Mouse (Mus musculus) MEL (cell line): Measurements from ENCODE around the gene Anapc15. TPM values are rescaled to one million over a fixed set of nuclear protein-coding genes. Genes with fewer than 3 reads are reported as not detected.

ENCODE experiments used
- DNase-seq: peaks from one replicate; pipeline ENCODE4 v3.0.0; 2011; ENCODE audit warnings: low read depth, low spot score
- H3K27ac ChIP-seq: 2 replicates; pipeline ENCODE4 v1.5.1; 2012; ENCODE audit warnings: low read depth, mild to moderate bottlenecking, control low read depth, low read length, moderate library complexity; ENCODE audit not compliant: control insufficient read depth
- H3K27me3 ChIP-seq, 2 experiments: fragments of 150-350 bp in 1 of 2; sonication (generic) in 1 of 2; 2 replicates each; pipeline ENCODE4 v1.6.1; 2012; ENCODE audit warnings: low read length in 2 of 2, mild to moderate bottlenecking in 2 of 2, improper control_type of control experiment in 1 of 2, moderate library complexity in 1 of 2; ENCODE audit not compliant: insufficient read depth in 2 of 2, control insufficient read depth in 1 of 2
- H3K36me3 ChIP-seq, 2 experiments: 2 replicates each; pipeline ENCODE4 v1.6.1; 2012 to 2014; ENCODE audit warnings: low read length in 2 of 2, improper control_type of control experiment in 1 of 2, inconsistent platforms in 1 of 2, mild to moderate bottlenecking in 1 of 2; ENCODE audit not compliant: insufficient read depth in 2 of 2, control insufficient read depth in 1 of 2
- H3K4me1 ChIP-seq, 2 experiments: fragments of 150-350 bp in 1 of 2; sonication (generic) in 1 of 2; 2 replicates each; pipeline ENCODE4 v1.6.1; 2012; ENCODE audit warnings: low read length in 2 of 2, improper control_type of control experiment in 1 of 2, mild to moderate bottlenecking in 1 of 2; ENCODE audit not compliant: insufficient read depth in 2 of 2, control insufficient read depth in 1 of 2
- H3K4me3 ChIP-seq, 2 experiments: fragments of 150-350 bp in 1 of 2; sonication (generic) in 1 of 2; 2 replicates each; pipeline ENCODE4 v1.5.1; 2012; ENCODE audit warnings: low read depth in 2 of 2, low read length in 2 of 2, mild to moderate bottlenecking in 2 of 2, moderate library complexity in 2 of 2, control low read depth in 1 of 2, improper control_type of control experiment in 1 of 2; ENCODE audit not compliant: control insufficient read depth in 1 of 2, insufficient read depth in 1 of 2
- H3K79me2 ChIP-seq: 2 replicates; pipeline ENCODE4 v1.6.1; 2012; ENCODE audit warnings: mild to moderate bottlenecking, low read length, moderate library complexity; ENCODE audit not compliant: control insufficient read depth, poor library complexity, insufficient read depth
- H3K9ac ChIP-seq: 2 replicates; pipeline ENCODE4 v1.6.1; 2012; ENCODE audit warnings: low read depth, mild to moderate bottlenecking, control low read depth, low read length, moderate library complexity; ENCODE audit not compliant: control insufficient read depth, poor library complexity, severe bottlenecking
- H3K9me3 ChIP-seq: fragments of 150-350 bp; sonication (generic); replicated peaks from 2 replicates; pipeline ENCODE4 v1.6.1; 2012; ENCODE audit warnings: mild to moderate bottlenecking, low read length, improper control_type of control experiment, moderate library complexity; ENCODE audit not compliant: insufficient read depth
- CHD1 ChIP-seq: IDR thresholded peaks from 2 replicates; pipeline ENCODE4 v1.6.1; 2012; ENCODE audit warnings: low read depth, mild to moderate bottlenecking, inconsistent platforms, low read length, improper control_type of control experiment
- CHD2 ChIP-seq: IDR thresholded peaks from 2 replicates; pipeline ENCODE4 v1.6.1; 2011; ENCODE audit warnings: low read length, improper control_type of control experiment
- CTCF ChIP-seq, 3 experiments: IDR thresholded peaks in 2 of 3; conservative IDR thresholded peaks in 1 of 3; 2 replicates each; pipeline ENCODE4 v1.5.1; 2011 to 2012; ENCODE audit warnings: low read length in 3 of 3, low read depth in 2 of 3, mild to moderate bottlenecking in 2 of 3, improper control_type of control experiment in 1 of 3, inconsistent platforms in 1 of 3, mixed read lengths in 1 of 3, moderate library complexity in 1 of 3; ENCODE audit not compliant: control insufficient read depth in 1 of 3, insufficient read depth in 1 of 3, poor library complexity in 1 of 3, severe bottlenecking in 1 of 3
- EP300 ChIP-seq, 2 experiments: IDR thresholded peaks; 2 replicates each; pipeline ENCODE4 v1.6.1; 2011; ENCODE audit warnings: improper control_type of control experiment in 2 of 2, low read length in 2 of 2, low read depth in 1 of 2, mild to moderate bottlenecking in 1 of 2
- GABPA ChIP-seq: IDR thresholded peaks from 2 replicates; pipeline ENCODE4 v1.6.1; 2012; ENCODE audit warnings: low read depth, mild to moderate bottlenecking, inconsistent platforms, low read length, improper control_type of control experiment, moderate library complexity
- GATA1 ChIP-seq: IDR thresholded peaks from 2 replicates; pipeline ENCODE4 v1.6.1; 2011; ENCODE audit warnings: low read depth, low read length, improper control_type of control experiment
- MAFK ChIP-seq: IDR thresholded peaks from 2 replicates; pipeline ENCODE4 v1.6.1; 2011; ENCODE audit warnings: low read depth, mild to moderate bottlenecking, low read length, improper control_type of control experiment, borderline replicate concordance
- MAZ ChIP-seq: IDR thresholded peaks from 2 replicates; pipeline ENCODE4 v1.6.1; 2012; ENCODE audit warnings: low read depth, mild to moderate bottlenecking, inconsistent platforms, low read length, improper control_type of control experiment
- MYB ChIP-seq: IDR thresholded peaks from 2 replicates; pipeline ENCODE4 v1.6.1; 2011; ENCODE audit warnings: mild to moderate bottlenecking, low read depth, low read length, improper control_type of control experiment
- MYC ChIP-seq: IDR thresholded peaks from 2 replicates; pipeline ENCODE4 v1.6.1; 2011; ENCODE audit warnings: low read depth, mild to moderate bottlenecking, low read length, improper control_type of control experiment, moderate library complexity
- NELFE ChIP-seq: IDR thresholded peaks from 2 replicates; pipeline ENCODE4 v1.6.1; 2011; ENCODE audit warnings: low read depth, low read length, improper control_type of control experiment
- NRF1 ChIP-seq: IDR thresholded peaks from 2 replicates; pipeline ENCODE4 v1.6.1; 2014; ENCODE audit warnings: low read depth, mild to moderate bottlenecking, inconsistent platforms, low read length, improper control_type of control experiment, moderate library complexity; ENCODE audit not compliant: poor library complexity, insufficient read depth, severe bottlenecking
- RAD21 ChIP-seq: IDR thresholded peaks from 2 replicates; pipeline ENCODE4 v1.6.1; 2011; ENCODE audit warnings: mild to moderate bottlenecking, low read depth, low read length, improper control_type of control experiment
- SMC3 ChIP-seq: IDR thresholded peaks from 2 replicates; pipeline ENCODE4 v1.6.1; 2011; ENCODE audit warnings: low read depth, low read length, improper control_type of control experiment
- TBP ChIP-seq: IDR thresholded peaks from 2 replicates; pipeline ENCODE4 v1.8.0; 2011; ENCODE audit warnings: low read depth, low read length, improper control_type of control experiment
- USF1 ChIP-seq: IDR thresholded peaks from 2 replicates; pipeline ENCODE4 v1.6.1; 2014; ENCODE audit warnings: low read depth, mild to moderate bottlenecking, inconsistent platforms, low read length, improper control_type of control experiment, moderate library complexity
- USF2 ChIP-seq, 2 experiments: IDR thresholded peaks; 2 replicates each; pipeline ENCODE4 v1.6.1; 2011 to 2012; ENCODE audit warnings: improper control_type of control experiment in 2 of 2, low read length in 2 of 2, borderline replicate concordance in 1 of 2, inconsistent platforms in 1 of 2, low read depth in 1 of 2, mild to moderate bottlenecking in 1 of 2; ENCODE audit not compliant: insufficient read depth in 1 of 2
- ZKSCAN1 ChIP-seq: IDR thresholded peaks from 2 replicates; pipeline ENCODE4 v1.6.1; 2012; ENCODE audit warnings: low read depth, mild to moderate bottlenecking, inconsistent platforms, low read length, improper control_type of control experiment, moderate library complexity
- ZNF384 ChIP-seq: IDR thresholded peaks from 2 replicates; pipeline ENCODE4 v1.6.1; 2012; ENCODE audit warnings: low read depth, mild to moderate bottlenecking, inconsistent platforms, low read length, improper control_type of control experiment
- polyA plus RNA-seq, 2 experiments: library from polyadenylated mRNA; stranded (reverse) in 1 of 2; unstranded in 1 of 2; fragments of >175 nt in 1 of 2; fragments of >200 nt in 1 of 2; gene quantifications; 2 replicates each; pipeline versions ENCODE4 v1.2.1 to v1.2.4; 2012; ENCODE audit warnings: low replicate concordance in 2 of 2, low read depth in 1 of 2; ENCODE audit not compliant: insufficient read length in 2 of 2, insufficient read depth in 1 of 2, missing spikeins in 1 of 2
- total RNA-seq: library from RNA; depleted of rRNA; stranded (reverse); fragments of 300-350 nt; gene quantifications from 2 replicates; pipeline ENCODE4 v1.2.3, GENCODE M21; 2012

Anapc15 gene
- total and polyA plus RNA-seq, 3 experiments = 68.7 to 103 TPM; not detected in 1

DNA sequence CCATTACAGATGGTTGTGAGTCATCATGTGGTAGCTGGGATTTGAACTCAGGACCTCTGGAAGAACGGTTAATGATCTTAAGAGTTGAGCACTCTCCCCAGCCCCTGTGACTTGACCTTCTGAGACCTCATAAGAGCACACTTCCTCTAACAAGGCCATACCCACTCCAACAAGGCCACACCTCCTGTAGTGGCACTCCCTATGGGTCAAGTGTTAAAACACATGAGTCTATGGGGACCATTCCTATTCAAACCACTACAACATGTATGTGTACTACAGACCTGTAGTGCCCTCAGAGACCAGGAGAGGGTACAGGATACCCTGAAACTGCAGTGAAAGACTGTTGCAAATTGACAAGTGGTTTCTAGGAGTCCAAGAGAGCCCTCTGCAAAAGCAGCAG lies 15.6 kb upstream of the Anapc15 start:
- H3K27me3 ChIP-seq = no peaks in the 10 kb centered on the region
- no peaks in the 10 kb centered on the region for H3K79me2 ChIP-seq
- H3K27ac ChIP-seq = no peak overlapping the region
- no peaks in the 10 kb centered on the region for H3K36me3 ChIP-seq
- H3K4me1 ChIP-seq = no peaks in the 10 kb centered on the region
- no peak for DNase-seq
- H3K9me3 ChIP-seq = no peaks in the 10 kb centered on the region
- H3K9ac ChIP-seq = no peak overlapping the region
- H3K4me3 ChIP-seq = no peak overlapping the region
- TF ChIP-seq MAZ (no peak), CHD1 (no peak), CTCF (IDR thresholded peaks at IDR 0.05 in 2 of 3, conservative IDR thresholded peaks at IDR 0.05 in 1 of 3; ENCODE audit: control insufficient read depth in 1 of 3, insufficient read depth in 1 of 3, low read depth in 2 of 3, low read length in 3 of 3, poor library complexity in 1 of 3, severe bottlenecking in 1 of 3) (no peak), GABPA (no peak), SMC3 (no peak), NRF1 (no peak), NELFE (no peak), TBP (no peak), CHD2 (no peak), GATA1 (no peak), EP300 (IDR thresholded peaks at IDR 0.05; ENCODE audit: low read depth in 1 of 2, low read length in 2 of 2) (no peak), USF1 (no peak), MYB (no peak), ZKSCAN1 (no peak), MYC (no peak), RAD21 (no peak)

- no peak overlapping the region for H3K9ac ChIP-seq
- no peak overlapping the region for H3K4me3 ChIP-seq
- no peaks in the 10 kb centered on the region for H3K27me3 ChIP-seq
- no peaks in the 10 kb centered on the region for H3K36me3 ChIP-seq
- no peaks in the 10 kb centered on the region for H3K9me3 ChIP-seq
- DNase-seq = no peak
- H3K27ac ChIP-seq = no peak overlapping the region
- H3K79me2 ChIP-seq = no peaks in the 10 kb centered on the region
- H3K4me1 ChIP-seq = 0 out of 4 replicates have a peak, but pooled peaks cover 0 to 3% of the 10 kb centered on the region in 2 experiments
- TF ChIP-seq ZNF384 (no peak), CHD2 (no peak), CHD1 (no peak), GABPA (no peak), USF2 (IDR thresholded peaks at IDR 0.05; ENCODE audit: borderline replicate concordance in 1 of 2, insufficient read depth in 1 of 2, low read depth in 1 of 2, low read length in 2 of 2) (no peak), ZKSCAN1 (no peak), MAFK (no peak)
Observed at GRCm38 (mm10) chr7:101851689-101852088, 11.8 kb upstream of the Anapc15 start.
